Mouse (Mus musculus) kidney, adult 11 months (tissue): ENCODE measurements at regions not wholly inside any gene's neighbourhood (a gene's known extent, or its start where the extent isn't known, plus 50 kb on each side); places are given as distances from the start of the nearest gene placed in this dataset.

ENCODE experiments used
- DNase-seq: peaks from one replicate; pipeline ENCODE4 v3.0.0; 2022

DNA sequence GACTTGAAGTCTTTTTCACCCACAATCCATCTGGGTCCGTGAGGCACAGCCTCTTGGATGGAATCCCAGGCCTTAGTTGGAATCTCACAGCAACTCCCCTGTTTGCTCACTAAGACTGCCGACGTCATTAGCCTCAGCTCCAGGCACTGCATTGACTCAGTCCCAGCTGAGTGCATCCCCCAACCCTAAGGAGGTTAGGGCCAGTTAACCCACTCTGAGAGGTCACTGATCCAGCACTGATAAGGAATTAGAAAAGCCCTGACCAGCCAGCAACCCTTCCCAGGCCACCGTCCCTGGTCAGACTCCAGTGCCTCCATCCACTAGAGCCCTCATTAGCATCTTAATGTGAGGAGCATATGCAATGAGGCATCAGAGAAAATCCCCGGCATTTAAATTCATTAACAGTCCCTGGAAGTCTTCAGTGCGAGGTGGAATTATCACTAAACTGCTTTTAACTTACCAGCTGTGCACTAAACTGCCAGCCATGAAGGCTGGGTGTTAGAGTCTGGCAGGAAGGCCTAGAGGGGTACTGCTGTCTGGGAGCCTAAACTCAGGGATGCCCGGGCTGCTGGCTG lies 184.2 kb downstream of the Cct6b start:
- DNase-seq = peak; percentile 6

DNA sequence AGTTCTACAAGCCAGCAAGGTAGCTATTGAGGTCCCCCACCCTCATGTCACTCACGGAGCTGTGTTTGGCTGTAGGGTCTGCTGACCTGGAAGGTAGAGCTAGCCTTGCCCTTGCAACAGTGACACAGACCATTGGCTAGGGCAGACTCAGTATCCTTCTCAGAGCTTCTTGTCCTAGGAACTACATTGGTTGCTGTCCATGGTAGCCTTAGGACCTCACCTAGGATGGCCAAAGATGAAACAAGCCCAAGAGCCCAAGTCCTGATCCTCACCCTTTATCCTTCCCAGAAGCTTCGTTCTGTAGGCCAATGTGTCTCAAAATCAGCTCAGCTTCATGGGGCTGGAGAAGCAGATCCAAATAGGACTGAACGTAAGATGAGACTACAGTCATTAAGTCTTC lies 187.3 kb downstream of the Tmem132e start:
- DNase-seq = no peak

DNA sequence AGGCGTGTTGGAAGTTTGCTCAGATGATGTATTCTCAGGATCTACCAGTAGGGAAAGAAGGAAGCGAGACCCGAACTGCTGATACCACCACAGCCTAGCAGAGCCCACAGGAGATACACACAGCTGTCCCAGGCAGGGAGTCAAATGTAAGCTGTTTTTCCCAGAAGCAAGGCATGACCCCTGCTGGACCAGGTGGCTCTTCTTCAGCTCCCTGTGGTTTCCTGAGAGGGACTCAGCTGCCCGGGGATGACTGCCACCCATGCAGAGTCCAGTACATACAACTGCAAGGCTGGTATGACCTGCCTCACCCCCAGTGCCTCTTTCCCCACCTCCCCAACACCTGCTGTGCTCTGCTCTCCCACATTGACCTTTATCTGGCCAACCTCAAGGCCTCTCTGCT lies 184.4 kb downstream of the Tmem132e start:
- no peak for DNase-seq

DNA sequence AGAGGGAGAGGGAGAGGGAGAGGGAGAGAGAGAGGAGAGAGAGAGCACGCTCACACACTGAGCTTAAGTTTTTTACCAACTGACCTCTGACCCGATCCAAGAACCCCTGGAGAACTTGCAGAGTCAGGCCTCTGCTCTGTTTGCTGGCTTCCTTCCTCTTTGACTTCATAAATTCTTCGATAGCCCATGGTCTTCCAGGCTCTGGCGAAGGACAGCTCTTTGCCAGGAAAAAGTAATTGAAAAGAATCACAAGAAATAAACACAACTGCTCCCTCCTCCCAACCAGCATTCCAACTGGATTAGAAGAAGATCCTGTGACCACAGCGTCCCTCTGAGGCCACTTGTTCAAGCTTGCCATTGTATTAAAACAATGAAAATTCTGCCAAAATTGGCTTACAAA lies 182.8 kb downstream of the Tmem132e start:
- peak; percentile 10 for DNase-seq

DNA sequence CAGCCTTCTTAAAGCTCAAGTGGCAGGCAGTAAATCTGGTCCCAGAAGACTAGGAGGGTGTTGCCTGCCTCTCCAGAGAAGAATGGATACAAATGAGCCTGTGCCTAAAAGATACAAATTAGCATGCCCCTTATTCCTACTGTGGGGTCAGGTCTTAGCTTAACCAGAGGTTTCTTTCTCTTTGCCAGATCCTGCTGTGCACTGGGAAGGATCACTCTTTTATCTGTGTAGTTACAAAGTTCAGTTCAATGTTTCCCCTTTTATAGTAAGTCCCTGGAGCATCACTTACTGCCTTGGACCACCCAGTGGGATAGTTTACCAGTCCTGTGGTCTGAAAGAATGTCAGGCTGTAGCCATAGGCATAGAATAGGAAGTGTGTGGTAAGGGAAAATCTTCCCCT lies 181.1 kb downstream of the Tmem132e start:
- no peak for DNase-seq

DNA sequence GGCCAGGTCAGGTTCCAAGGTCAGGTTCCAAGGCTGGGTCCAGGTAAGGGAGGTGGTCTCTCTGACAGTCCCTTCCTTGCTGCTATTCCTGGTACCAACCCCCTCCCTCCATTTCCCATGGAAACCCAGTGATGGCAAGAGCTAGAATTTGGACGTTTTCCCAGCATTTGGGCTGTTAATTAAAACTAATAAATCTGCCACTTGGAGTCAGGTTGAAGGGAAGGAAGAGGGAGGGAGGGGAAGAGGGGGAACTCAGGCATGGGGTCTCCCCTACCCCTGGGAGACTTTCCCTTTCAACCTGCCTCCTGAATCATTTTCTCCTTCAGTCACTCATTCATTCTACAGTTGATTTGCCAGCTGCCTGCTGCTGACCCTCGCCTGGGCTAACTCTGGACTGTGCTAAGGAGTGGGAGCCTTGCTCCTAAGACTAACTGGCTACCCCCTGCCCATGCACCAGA lies 179.5 kb downstream of the Tmem132e start:
- no peak for DNase-seq

DNA sequence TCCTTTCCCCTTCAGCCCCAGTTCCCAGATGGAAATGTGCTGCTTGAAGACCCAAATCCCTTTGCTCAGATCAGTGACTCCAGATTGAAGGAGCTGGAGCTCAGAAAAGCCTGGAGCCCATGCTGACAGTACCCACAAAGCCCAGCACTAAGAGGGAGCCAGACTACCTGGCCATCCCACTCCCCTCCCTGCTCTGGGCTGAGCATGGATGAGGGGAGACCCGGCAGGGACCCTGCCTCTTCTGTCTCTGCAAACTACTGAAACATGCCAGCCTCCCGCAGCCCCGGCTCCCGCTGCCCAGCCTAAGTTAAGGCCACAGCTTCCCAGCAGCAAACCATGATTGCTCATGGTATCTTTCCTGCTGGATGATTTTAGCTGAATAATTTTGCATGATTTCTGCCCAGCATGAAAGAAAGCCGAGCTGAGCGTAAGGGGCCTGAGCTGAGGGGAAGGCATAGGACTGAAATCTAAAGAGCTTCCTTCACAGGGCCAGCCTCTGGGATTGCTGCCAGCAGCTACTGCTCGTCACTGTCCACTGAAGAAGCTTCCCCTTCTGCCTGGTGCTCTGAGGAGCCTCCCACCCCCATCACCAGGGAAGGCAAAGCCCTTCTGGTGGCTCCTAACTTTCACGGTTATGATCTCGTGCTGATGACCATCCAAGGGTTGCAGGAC lies 178.4 kb downstream of the Tmem132e start:
- no peak for DNase-seq

DNA sequence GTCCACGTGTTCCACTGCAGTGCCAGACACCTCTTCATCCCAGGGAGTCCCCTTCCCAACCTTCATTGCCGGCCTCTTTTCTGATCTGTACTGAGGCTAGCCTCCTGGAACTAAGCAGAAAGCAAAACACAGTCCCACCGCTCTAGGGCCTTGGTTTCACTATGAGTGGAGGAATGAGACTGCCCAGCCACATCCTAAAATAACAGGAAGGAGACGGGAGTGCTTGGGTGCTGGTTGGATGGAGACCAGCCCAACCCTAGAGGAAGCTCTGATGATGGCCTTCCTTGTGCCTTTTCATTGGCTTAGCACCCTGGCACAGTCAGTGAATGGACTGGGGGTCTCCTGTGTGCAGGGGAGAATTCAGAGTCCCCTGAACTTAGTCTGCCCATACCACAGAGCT lies 177.4 kb downstream of the Tmem132e start:
- DNase-seq = no peak

DNA sequence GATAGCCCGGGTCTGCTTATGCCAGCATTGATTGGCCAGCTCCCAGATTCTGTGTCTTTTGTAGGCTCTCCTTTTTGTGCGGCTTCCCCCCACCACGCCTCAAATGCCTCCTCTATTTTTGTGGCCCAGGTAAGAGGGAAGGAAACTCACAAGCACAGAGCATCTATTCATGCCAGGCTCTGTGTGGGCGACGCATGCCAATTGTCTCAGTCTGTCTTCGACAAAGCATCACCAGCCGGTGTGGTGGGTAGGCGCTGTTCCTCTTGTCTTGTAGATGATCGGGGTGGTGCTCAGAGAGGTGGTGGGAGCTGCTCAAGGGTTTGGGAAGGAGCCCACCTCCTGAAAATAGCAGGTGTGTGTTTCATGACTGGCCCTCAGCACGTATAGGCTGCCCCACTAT lies 175.5 kb downstream of the Tmem132e start:
- no peak for DNase-seq

DNA sequence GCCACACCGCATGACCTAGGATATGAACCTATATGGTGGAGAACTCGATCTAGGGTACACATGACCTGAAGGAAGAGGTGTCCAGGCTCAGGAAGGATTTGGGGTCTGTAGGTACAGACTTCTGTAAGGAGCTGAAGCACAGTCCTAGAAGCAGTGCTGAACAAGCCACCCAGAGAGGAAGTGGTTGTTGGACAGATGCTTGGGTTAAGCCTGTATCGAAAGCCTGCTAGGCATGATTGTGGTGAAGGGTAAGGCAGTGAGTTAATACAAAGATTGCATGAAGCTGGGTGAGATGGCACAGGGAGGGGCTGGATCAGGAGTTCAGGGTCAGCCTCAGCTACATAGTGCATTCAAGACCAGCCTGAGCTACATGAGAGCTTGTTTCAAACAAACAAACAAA lies 153.3 kb downstream of the Tmem132e start:
- DNase-seq = no peak

DNA sequence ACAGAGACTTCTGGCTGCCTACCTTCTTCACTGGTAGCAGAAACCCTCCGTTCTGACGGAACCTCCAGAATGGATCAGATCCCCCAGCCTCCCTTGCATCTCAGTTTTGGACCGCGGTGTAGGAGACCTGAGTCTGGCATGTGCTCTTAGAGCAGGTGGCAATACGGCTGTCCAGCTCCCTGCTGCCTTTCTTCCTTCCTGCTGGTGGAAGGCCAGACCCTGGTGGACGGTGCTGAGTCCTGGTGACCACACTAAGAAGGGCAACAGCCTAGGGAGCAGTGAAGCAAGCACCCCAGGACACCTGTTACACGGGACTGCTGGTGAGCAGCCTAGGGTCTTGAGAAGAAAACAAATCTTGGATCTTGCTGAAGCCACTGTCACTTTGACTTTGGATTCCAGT lies 152.7 kb downstream of the Tmem132e start:
- DNase-seq = no peak

DNA sequence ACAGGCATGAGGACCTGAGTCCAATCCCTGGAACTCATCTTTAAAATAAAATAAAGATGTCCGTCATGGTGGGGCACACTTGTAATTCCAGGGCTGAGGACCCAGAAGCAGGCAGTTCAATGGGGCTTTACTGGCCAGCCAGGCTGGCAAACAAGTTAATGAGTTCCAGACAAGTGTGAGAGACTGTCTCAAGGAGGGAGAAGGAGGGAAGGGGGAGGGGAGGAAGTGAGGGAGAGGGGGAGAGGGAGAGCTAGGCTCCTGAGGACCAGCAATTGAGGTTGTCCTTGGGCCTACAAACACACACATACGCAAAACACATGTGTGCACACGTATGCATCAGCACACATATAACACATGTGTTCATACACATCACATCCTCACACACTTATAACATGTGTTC lies 149.2 kb downstream of the Tmem132e start:
- DNase-seq = no peak

DNA sequence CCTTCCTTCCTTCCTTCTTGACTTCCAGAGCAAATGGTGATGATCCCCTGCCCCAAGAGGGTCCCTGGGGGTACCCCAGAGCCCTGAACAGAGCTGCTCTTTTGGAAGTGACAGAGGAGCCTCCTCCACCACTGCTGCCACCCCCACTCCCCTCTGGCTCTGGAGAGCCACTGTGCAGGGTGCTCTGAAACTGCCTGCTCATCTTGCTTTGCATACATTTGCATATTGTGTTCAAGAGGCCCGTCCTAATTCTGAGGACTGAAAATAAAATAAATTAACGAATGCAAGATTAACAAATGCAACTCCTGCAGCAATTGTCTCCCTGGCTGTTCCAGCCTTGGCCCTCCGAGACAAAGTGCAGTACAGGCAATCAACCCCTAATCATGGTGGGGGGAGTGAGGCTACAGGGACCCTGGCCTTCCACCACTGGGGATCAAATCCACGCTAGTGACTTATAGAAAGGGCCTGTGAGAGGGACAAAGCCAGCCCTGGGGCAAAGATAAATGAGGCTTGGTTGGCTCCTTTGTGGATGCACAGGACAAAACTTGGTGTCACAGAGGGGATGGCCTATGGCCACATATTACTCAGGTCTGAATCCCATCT lies 134.6 kb downstream of the Tmem132e start:
- DNase-seq = no peak

DNA sequence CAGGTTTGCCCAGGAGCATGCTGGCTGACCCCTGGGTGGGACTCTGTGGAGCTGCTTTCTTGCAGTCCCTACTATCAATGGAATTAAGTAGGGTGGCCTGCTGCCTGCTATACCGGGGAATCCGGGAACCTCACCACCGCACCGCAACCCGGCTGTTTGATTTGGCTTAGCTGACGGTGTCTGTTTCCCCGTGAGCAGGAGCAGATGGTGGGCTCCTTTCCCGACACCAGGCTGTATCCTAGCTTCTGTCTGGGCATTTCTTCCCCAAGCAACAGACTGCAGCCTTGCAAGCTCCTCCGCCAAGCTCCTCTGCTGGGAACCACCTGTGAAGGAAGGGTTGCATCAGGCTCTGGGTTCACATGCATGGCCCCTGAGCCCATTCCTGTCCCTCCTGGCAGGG lies 132.7 kb downstream of the Tmem132e start:
- DNase-seq = no peak

DNA sequence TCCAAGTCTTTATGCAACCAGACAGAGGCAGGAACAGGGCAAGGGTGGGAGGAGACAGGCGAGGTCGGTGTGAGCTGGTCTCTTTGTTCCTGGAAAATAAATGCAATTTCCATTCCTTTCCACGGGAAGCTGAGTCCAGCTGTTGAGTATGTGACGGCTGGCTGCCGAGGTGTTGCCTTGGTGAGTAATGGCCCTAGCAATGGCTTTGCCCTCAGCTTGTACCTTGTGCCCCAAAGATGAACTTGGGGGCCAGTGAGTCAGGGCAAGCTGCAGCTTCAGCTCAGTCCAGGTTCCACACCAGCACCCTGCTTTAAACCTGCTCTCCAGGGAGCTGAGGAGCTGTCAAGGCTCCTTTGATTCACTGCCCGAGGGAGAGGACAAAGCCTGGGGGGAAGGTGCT lies 130.0 kb downstream of the Tmem132e start:
- DNase-seq = no peak

DNA sequence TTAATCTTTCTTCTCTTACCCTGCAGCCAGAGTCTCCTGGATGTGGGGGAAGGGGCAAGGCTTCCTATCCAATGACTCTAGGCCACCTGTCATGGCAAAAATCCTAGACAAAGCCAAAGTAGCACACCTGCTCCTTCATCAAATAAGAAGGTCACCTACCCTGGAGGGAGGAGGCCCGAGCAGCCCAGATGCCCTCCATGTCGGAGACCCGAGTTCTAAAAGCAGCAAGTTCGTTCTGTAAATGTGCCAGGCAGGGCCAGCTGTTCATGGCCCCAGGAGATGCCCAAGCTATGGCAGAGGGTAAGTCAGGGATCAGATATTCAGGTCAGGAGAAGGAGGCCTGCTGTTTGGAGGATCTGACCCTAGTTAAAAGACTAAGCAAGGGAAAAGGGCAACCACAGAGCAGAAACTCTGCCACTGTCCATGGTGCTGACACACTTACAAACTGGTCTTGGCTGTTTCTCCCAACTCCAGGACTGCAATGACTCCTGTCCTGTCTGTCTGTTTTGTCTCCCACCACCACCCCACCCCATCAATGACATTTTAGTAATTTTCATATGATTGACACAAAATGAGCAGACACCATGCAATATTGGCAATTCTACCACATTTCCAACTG lies 125.9 kb downstream of the Tmem132e start:
- no peak for DNase-seq

DNA sequence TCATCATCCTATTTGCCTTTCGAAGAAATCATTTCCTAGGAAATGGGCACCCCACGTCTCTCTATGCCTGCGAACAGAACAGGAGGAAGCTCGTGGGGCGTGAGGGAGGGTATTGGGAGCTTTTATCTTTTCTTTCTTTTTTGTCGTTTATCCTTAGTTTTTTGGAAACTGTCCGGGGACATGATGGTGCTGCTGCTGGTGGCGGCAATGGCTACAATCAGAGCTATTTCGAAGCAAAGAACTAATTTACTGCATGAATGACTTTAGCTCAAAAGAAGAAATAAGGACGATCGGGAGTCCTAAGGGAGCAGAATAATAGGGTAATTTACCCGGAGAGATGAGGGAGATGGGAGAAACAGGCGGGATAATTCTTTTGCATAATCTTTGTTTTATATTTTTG lies 119.9 kb downstream of the Tmem132e start:
- no peak for DNase-seq
